Mouse (Mus musculus) forebrain, embryonic 15.5 days (tissue): ENCODE data around the gene 4932414N04Rik. TPM values are rescaled to one million over a fixed set of nuclear protein-coding genes. Genes with fewer than 3 reads are reported as not detected.
A peak's percentile ranks its signal among the peaks of the same experiment; 100 is the strongest.

Experiments
- ATAC-seq: fragments of 200-750 bp; cut with Nextera tagmentation; replicated peaks from 2 replicates; pipeline ENCODE4 v1.8.0; 2017; ENCODE audit warnings: mild to moderate bottlenecking, moderate TSS enrichment, moderate library complexity
- H3K27ac ChIP-seq: fragments of 300-500 bp; sonication (generic); replicated peaks from 2 replicates; pipeline ENCODE4 v1.5.1; 2015; ENCODE audit warnings: mild to moderate bottlenecking, inconsistent platforms
- H3K27me3 ChIP-seq: fragments of 300-500 bp; sonication (generic); 2 replicates; pipeline ENCODE4 v1.6.1; 2015; ENCODE audit warnings: inconsistent platforms
- H3K36me3 ChIP-seq: fragments of 300-500 bp; sonication (generic); 2 replicates; pipeline ENCODE4 v1.6.1; 2015; ENCODE audit warnings: mild to moderate bottlenecking, inconsistent platforms
- H3K4me1 ChIP-seq: fragments of 300-500 bp; sonication (generic); 2 replicates; pipeline ENCODE4 v1.6.1; 2015; ENCODE audit warnings: inconsistent platforms
- H3K4me2 ChIP-seq: fragments of 300-500 bp; sonication (generic); replicated peaks from 2 replicates; pipeline ENCODE4 v1.6.1; 2015; ENCODE audit warnings: mild to moderate bottlenecking, inconsistent platforms
- H3K4me3 ChIP-seq: fragments of 300-500 bp; sonication (generic); 2 replicates; pipeline ENCODE4 v1.5.1; 2015; ENCODE audit warnings: mild to moderate bottlenecking, inconsistent platforms
- H3K9ac ChIP-seq: fragments of 300-500 bp; sonication (generic); replicated peaks from 2 replicates; pipeline ENCODE4 v1.6.1; 2015; ENCODE audit warnings: mild to moderate bottlenecking, inconsistent platforms
- H3K9me3 ChIP-seq: fragments of 300-500 bp; sonication (generic); 2 replicates; pipeline ENCODE4 v1.6.1; 2016; ENCODE audit warnings: inconsistent platforms
- WGBS: fragments of 180-500 bp; shearing (Covaris S2); methylation state at CpG from one replicate; pipeline ENCODE4 v1.1.7; 2015; ENCODE audit warnings: mixed read lengths; 5-methylcytosine and 5-hydroxymethylcytosine counted together
- polyA plus RNA-seq: library from polyadenylated mRNA; unstranded; fragments of >200 nt; fragmentation: Nextera tagmentation; extraction: Ambion mirVana; gene quantifications from 2 replicates; pipeline ENCODE4 v1.2.1, GENCODE M21; 2015

Gene 4932414N04Rik
- polyA plus RNA-seq, 1 experiment from 2014 or later, result not detected

DNA sequence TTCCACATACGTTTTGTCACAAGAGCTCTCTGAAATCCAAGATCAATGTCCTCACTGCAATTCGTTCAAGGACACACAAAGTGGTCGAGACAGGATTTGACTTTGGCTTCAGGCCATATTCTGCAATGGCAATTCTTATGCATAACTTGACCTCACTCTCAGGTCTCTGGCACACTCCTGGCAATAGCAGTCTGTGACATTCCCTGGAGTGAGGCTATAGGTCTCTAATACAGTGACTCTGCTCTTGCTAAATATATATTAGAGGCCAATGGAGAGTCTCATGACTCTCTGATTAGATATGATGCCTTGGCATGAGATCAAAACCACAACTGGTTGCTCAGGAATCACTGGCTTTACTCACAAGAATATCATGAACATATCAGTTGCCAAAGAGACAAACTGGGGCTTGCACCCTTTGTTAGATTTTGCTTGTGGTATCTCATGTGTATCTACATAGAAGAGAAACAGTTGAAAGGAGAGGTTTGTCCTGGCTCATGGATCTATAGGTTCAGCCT, 130.9 kb downstream of the 4932414N04Rik start:
- no peaks in the 10 kb centered on the region for H3K36me3 ChIP-seq
- ATAC-seq, result no peak

GRCm38 (mm10) chr2:68792296-68792695, 136.0 kb downstream of the 4932414N04Rik start:
- Histone ChIP-seq H3K4me3 (no peak overlapping the region), H3K4me2 (no peak overlapping the region), H3K4me1 (peaks cover 13% of the 10 kb centered on the region), H3K27ac (no peak overlapping the region), H3K9ac (no peak overlapping the region), H3K9me3 (no peaks in the 10 kb centered on the region), H3K27me3 (no peaks in the 10 kb centered on the region), H3K36me3 (no peaks in the 10 kb centered on the region)
- WGBS, result 90% methylated on average over 5 of the region's 5 CpGs
- ATAC-seq, result no peak

More for the DNA sequence above, 130.9 kb downstream of the 4932414N04Rik start:
- H3K9ac ChIP-seq, result no peak overlapping the region
- no peaks in the 10 kb centered on the region for H3K9me3 ChIP-seq
- WGBS, result 66% methylated on average over 3 of the region's 3 CpGs
- no peak overlapping the region for H3K27ac ChIP-seq
- H3K4me3 ChIP-seq, result no peak overlapping the region
- no peaks in the 10 kb centered on the region for H3K27me3 ChIP-seq
- no peaks in the 10 kb centered on the region for H3K4me1 ChIP-seq
- H3K4me2 ChIP-seq, result no peak overlapping the region

GRCm38 (mm10) chr2:68793472-68793871, 137.2 kb downstream of the 4932414N04Rik start:
- Histone ChIP-seq H3K4me2 (no peak overlapping the region), H3K9ac (no peak overlapping the region), H3K9me3 (no peaks in the 10 kb centered on the region), H3K27me3 (no peaks in the 10 kb centered on the region), H3K4me3 (no peak overlapping the region), H3K4me1 (peaks cover 13% of the 10 kb centered on the region), H3K36me3 (no peaks in the 10 kb centered on the region), H3K27ac (no peak overlapping the region)
- no peak for ATAC-seq
- WGBS, result 62% methylated on average over 1 of the region's 1 CpGs

DNA sequence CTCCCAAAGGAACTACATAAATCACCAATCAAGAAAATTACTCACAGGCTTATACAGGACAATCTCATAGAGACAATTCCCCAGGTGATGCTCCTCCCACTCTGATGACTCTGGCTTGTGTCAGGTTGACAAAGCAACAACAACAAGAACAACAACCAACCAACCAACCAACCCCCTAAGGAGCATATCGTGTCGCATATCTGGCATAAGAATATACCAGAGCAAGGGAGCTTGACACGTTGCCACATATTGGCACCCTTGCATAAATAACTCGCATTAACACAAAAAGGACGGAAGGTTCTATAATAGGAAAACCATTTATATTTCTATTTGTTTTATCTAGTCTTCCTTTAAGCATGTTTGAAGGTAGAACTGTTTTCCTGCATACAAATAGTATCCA, 137.9 kb downstream of the 4932414N04Rik start:
- H3K9me3 ChIP-seq, result no peaks in the 10 kb centered on the region
- peaks cover 13% of the 10 kb centered on the region for H3K4me1 ChIP-seq
- no peak overlapping the region for H3K9ac ChIP-seq
- H3K27me3 ChIP-seq, result no peaks in the 10 kb centered on the region
- ATAC-seq, result peak; percentile 38; the same call in 1 of the 2 replicates
- WGBS, result 55% methylated on average over 5 of the region's 5 CpGs
- H3K4me2 ChIP-seq, result peak overlapping the region; percentile 29
- H3K4me3 ChIP-seq, result no peak overlapping the region
- H3K36me3 ChIP-seq, result no peaks in the 10 kb centered on the region
- peak overlapping the region; percentile 51 for H3K27ac ChIP-seq

GRCm38 (mm10) chr2:68794616-68795015, 138.3 kb downstream of the 4932414N04Rik start:
- H3K9ac ChIP-seq, result no peak overlapping the region
- peaks cover 13% of the 10 kb centered on the region for H3K4me1 ChIP-seq
- peak overlapping the region; percentile 29 for H3K4me2 ChIP-seq
- H3K27ac ChIP-seq, result peak overlapping the region; percentile 51
- no peaks in the 10 kb centered on the region for H3K9me3 ChIP-seq
- H3K4me3 ChIP-seq, result no peak overlapping the region
- H3K36me3 ChIP-seq, result no peaks in the 10 kb centered on the region
- 6% methylated on average over 9 of the region's 9 CpGs for WGBS
- H3K27me3 ChIP-seq, result no peaks in the 10 kb centered on the region
- peak; percentile 80 for ATAC-seq

- no peaks in the 10 kb centered on the region for H3K9me3 ChIP-seq
- no peak for ATAC-seq
- H3K4me2 ChIP-seq, result no peak overlapping the region
- no peak overlapping the region for H3K27ac ChIP-seq
- H3K9ac ChIP-seq, result no peak overlapping the region
- H3K27me3 ChIP-seq, result no peaks in the 10 kb centered on the region
- peaks cover 23% of the 10 kb centered on the region for H3K4me1 ChIP-seq
- 76% methylated on average over 10 of the region's 10 CpGs for WGBS
- H3K36me3 ChIP-seq, result no peaks in the 10 kb centered on the region
- H3K4me3 ChIP-seq, result no peak overlapping the region
Observed at GRCm38 (mm10) chr2:68796011-68796775, 139.9 kb downstream of the 4932414N04Rik start.

- no peaks in the 10 kb centered on the region for H3K36me3 ChIP-seq
- H3K9me3 ChIP-seq, result no peaks in the 10 kb centered on the region
- peaks cover 23% of the 10 kb centered on the region for H3K4me1 ChIP-seq
- ATAC-seq, result no peak
- no peaks in the 10 kb centered on the region for H3K27me3 ChIP-seq
- 81% methylated on average over 4 of the region's 4 CpGs for WGBS
- no peak overlapping the region for H3K27ac ChIP-seq
- no peak overlapping the region for H3K4me2 ChIP-seq
- no peak overlapping the region for H3K9ac ChIP-seq
- no peak overlapping the region for H3K4me3 ChIP-seq
Observed at GRCm38 (mm10) chr2:68797106-68797505, 140.8 kb downstream of the 4932414N04Rik start.

Other genes with a start within 250 kb of the 4932414N04Rik start
- gene Stk39, start 184.2 kb upstream of the 4932414N04Rik start, polyA plus RNA-seq, result 21.8 and 22.5 TPM in 2 replicates
- gene 4933409G03Rik, start 74.1 kb upstream of the 4932414N04Rik start, polyA plus RNA-seq, result not detected in 2 replicates
- gene Cers6, start 205.0 kb downstream of the 4932414N04Rik start, polyA plus RNA-seq, result 55.0 and 60.0 TPM in 2 replicates